Mouse (Mus musculus) neural tube, embryonic 14.5 days (tissue): Measurements from ENCODE around the gene Tmem167. TPM values are rescaled to one million over a fixed set of nuclear protein-coding genes. Genes with fewer than 3 reads are reported as not detected.
A peak's percentile ranks its signal among the peaks of the same experiment; 100 is the strongest.
"Not testable (repeated sequence)": the region's sequence is repeated elsewhere in the genome, so short reads cannot be mapped to it uniquely, and the experiment has no call there.

Source experiments
- ATAC-seq: fragments of 200-750 bp; cut with Nextera tagmentation; 2 replicates; pipeline ENCODE4 v1.8.0; 2017; ENCODE audit warnings: low read depth, mild to moderate bottlenecking, moderate TSS enrichment, moderate library complexity
- H3K27ac ChIP-seq: fragments of 300-500 bp; sonication (generic); 2 replicates; pipeline ENCODE4 v1.5.1; 2014; ENCODE audit warnings: low read depth, mild to moderate bottlenecking, control low read depth, low read length, moderate library complexity, mixed read lengths
- H3K27me3 ChIP-seq: fragments of 300-500 bp; sonication (generic); 2 replicates; pipeline ENCODE4 v1.6.1; 2014; ENCODE audit warnings: low read length; ENCODE audit not compliant: control insufficient read depth, insufficient read depth
- H3K36me3 ChIP-seq: fragments of 300-500 bp; sonication (generic); 2 replicates; pipeline ENCODE4 v1.6.1; 2014; ENCODE audit warnings: low read length, mixed read lengths; ENCODE audit not compliant: control insufficient read depth, insufficient read depth
- H3K4me1 ChIP-seq: fragments of 300-500 bp; sonication (generic); 2 replicates; pipeline ENCODE4 v1.6.1; 2014; ENCODE audit warnings: low read length; ENCODE audit not compliant: control insufficient read depth, insufficient read depth
- H3K4me2 ChIP-seq: fragments of 300-500 bp; sonication (generic); 2 replicates; pipeline ENCODE4 v1.6.1; 2014; ENCODE audit warnings: mild to moderate bottlenecking, low read depth, low read length, control low read depth
- H3K4me3 ChIP-seq: fragments of 300-500 bp; sonication (generic); 2 replicates; pipeline ENCODE4 v1.5.1; 2014; ENCODE audit warnings: low read depth, low read length, control low read depth, mixed read lengths
- H3K9ac ChIP-seq: fragments of 300-500 bp; sonication (generic); replicated peaks from 2 replicates; pipeline ENCODE4 v1.6.1; 2014; ENCODE audit warnings: low read depth, mild to moderate bottlenecking, control low read depth, low read length, mixed read lengths
- H3K9me3 ChIP-seq: fragments of 300-500 bp; sonication (generic); 2 replicates; pipeline ENCODE4 v1.6.1; 2016; ENCODE audit warnings: low read length; ENCODE audit not compliant: control insufficient read depth
- WGBS: fragments of 180-500 bp; shearing (Covaris S2); extraction: QIAGEN DNeasy Blood & Tissue Kit; methylation state at CpG from one replicate; pipeline ENCODE4 v1.1.7; 2014; 5-methylcytosine and 5-hydroxymethylcytosine counted together
- polyA plus RNA-seq: library from polyadenylated mRNA; unstranded; fragments of >200 nt; fragmentation: Nextera tagmentation; extraction: Ambion mirVana; gene quantifications from 2 replicates; pipeline ENCODE4 v1.2.1, GENCODE M21; 2014

Tmem167 gene
- polyA plus RNA-seq = 53.2 and 54.9 TPM in 2 replicates

- Histone ChIP-seq H3K4me2 (peak within 1 kb of the TSS; percentile 97), H3K36me3 (no peaks in the 10 kb centered on the region), H3K4me3 (peak within 1 kb of the TSS; percentile 85), H3K27ac (peak within 1 kb of the TSS; percentile 87), H3K27me3 (no peaks in the 10 kb centered on the region), H3K4me1 (peaks cover 8% of the 10 kb centered on the region; the same call in 1 of the 2 replicates), H3K9me3 (no peaks in the 10 kb centered on the region), H3K9ac (peak within 1 kb of the TSS; percentile 84)
- ATAC-seq = peak; percentile 100
- 3% methylated on average over 38 of the region's 41 CpGs for WGBS
Observed at GRCm38 (mm10) chr13:90088962-90089824, at the start of gene Tmem167, which contains the start of gene Xrcc4. Gene Tmem167 (plus strand): TSS chr13:90089123. Gene Xrcc4 (minus strand): TSS chr13:90089608.

GRCm38 (mm10) chr13:90039613-90040012 lies 49.3 kb upstream of the Tmem167 start:
- no peak overlapping the region for H3K9ac ChIP-seq
- no peak overlapping the region for H3K27ac ChIP-seq
- no peak overlapping the region for H3K4me3 ChIP-seq
- WGBS = 24% methylated on average over 2 of the region's 2 CpGs
- H3K4me1 ChIP-seq = no peaks in the 10 kb centered on the region
- no peaks in the 10 kb centered on the region for H3K9me3 ChIP-seq
- H3K4me2 ChIP-seq = no peak overlapping the region
- H3K36me3 ChIP-seq = no peaks in the 10 kb centered on the region
- no peak; the same call in 1 of the 2 replicates for ATAC-seq
- H3K27me3 ChIP-seq = no peaks in the 10 kb centered on the region

GRCm38 (mm10) chr13:90051735-90052134 lies 37.2 kb upstream of the Tmem167 start:
- Histone ChIP-seq H3K9ac (no peak overlapping the region), H3K4me1 (no peaks in the 10 kb centered on the region), H3K9me3 (no peaks in the 10 kb centered on the region), H3K27ac (no peak overlapping the region), H3K27me3 (no peaks in the 10 kb centered on the region), H3K36me3 (no peaks in the 10 kb centered on the region), H3K4me2 (no peak overlapping the region), H3K4me3 (no peak overlapping the region)
- no peak for ATAC-seq
- 81% methylated on average over 6 of the region's 6 CpGs for WGBS

- WGBS = 39% methylated on average over 3 of the region's 3 CpGs
- H3K27ac ChIP-seq = no peak overlapping the region
- H3K36me3 ChIP-seq = no peaks in the 10 kb centered on the region
- no peaks in the 10 kb centered on the region for H3K27me3 ChIP-seq
- H3K4me2 ChIP-seq = no peak overlapping the region
- no peaks in the 10 kb centered on the region for H3K4me1 ChIP-seq
- H3K4me3 ChIP-seq = no peak overlapping the region
- peak; percentile 51; the same call in 1 of the 2 replicates for ATAC-seq
- no peaks in the 10 kb centered on the region for H3K9me3 ChIP-seq
- H3K9ac ChIP-seq = no peak overlapping the region
Observed at GRCm38 (mm10) chr13:90052408-90052807, 36.5 kb upstream of the Tmem167 start.

- Histone ChIP-seq H3K9ac (no peak overlapping the region), H3K9me3 (no peaks in the 10 kb centered on the region), H3K36me3 (no peaks in the 10 kb centered on the region), H3K27ac (no peak overlapping the region), H3K4me1 (no peaks in the 10 kb centered on the region), H3K4me2 (no peak overlapping the region), H3K27me3 (no peaks in the 10 kb centered on the region), H3K4me3 (no peak overlapping the region)
- ATAC-seq = no peak
- WGBS = 96% methylated on average over 1 of the region's 1 CpGs
Observed at GRCm38 (mm10) chr13:90061877-90062276, 27.0 kb upstream of the Tmem167 start.

GRCm38 (mm10) chr13:90089825-90090183 lies 881 bp downstream of the Tmem167 start:
- H3K27me3 ChIP-seq = no peaks in the 10 kb centered on the region
- WGBS = 0% methylated on average over 23 of the region's 27 CpGs

GRCm38 (mm10) chr13:90101514-90101913 lies 12.6 kb downstream of the Tmem167 start:
- Histone ChIP-seq H3K36me3 (peaks cover 30% of the 10 kb centered on the region), H3K9ac (no peak overlapping the region), H3K4me1 (no peaks in the 10 kb centered on the region), H3K27me3 (no peaks in the 10 kb centered on the region), H3K4me3 (no peak overlapping the region), H3K4me2 (no peak overlapping the region), H3K27ac (no peak overlapping the region), H3K9me3 (no peaks in the 10 kb centered on the region)
- no peak for ATAC-seq

More at GRCm38 (mm10) chr13:90089825-90090183, 881 bp downstream of the Tmem167 start:
- ATAC-seq = peak; percentile 78
- Histone ChIP-seq H3K9ac (peak overlapping the region; percentile 84), H3K36me3 (no peaks in the 10 kb centered on the region), H3K27ac (peak overlapping the region; percentile 80), H3K9me3 (no peaks in the 10 kb centered on the region), H3K4me2 (peak overlapping the region; percentile 81), H3K4me1 (peaks cover 8% of the 10 kb centered on the region; the same call in 1 of the 2 replicates), H3K4me3 (peak overlapping the region; percentile 85)

- no peak overlapping the region for H3K27ac ChIP-seq
- 98% methylated on average over 7 of the region's 7 CpGs for WGBS
Observed at GRCm38 (mm10) chr13:90106139-90106538, 17.2 kb downstream of the Tmem167 start.

GRCm38 (mm10) chr13:90108746-90109145 lies 19.8 kb downstream of the Tmem167 start:
- not testable (repeated sequence) for H3K4me3 ChIP-seq, H3K4me1 ChIP-seq, H3K9ac ChIP-seq, H3K27me3 ChIP-seq, H3K27ac ChIP-seq, ATAC-seq, H3K4me2 ChIP-seq, H3K9me3 ChIP-seq
- 96% methylated on average over 5 of the region's 5 CpGs for WGBS
- H3K36me3 ChIP-seq = peaks cover 21% of the 10 kb centered on the region

More at GRCm38 (mm10) chr13:90106139-90106538, 17.2 kb downstream of the Tmem167 start:
- ATAC-seq = no peak; the same call in 1 of the 2 replicates
- Histone ChIP-seq H3K4me1 (no peaks in the 10 kb centered on the region), H3K36me3 (peaks cover 28% of the 10 kb centered on the region), H3K27me3 (no peaks in the 10 kb centered on the region), H3K9me3 (no peaks in the 10 kb centered on the region), H3K9ac (no peak overlapping the region), H3K4me3 (no peak overlapping the region), H3K4me2 (no peak overlapping the region)
